Mouse (Mus musculus) neutrophil, adult 65 days (primary cell): ENCODE data around the gene Vmn1r4. TPM values are rescaled to one million over a fixed set of nuclear protein-coding genes. Genes with fewer than 3 reads are reported as not detected.

ENCODE experiments used
- total RNA-seq: library from RNA; stranded (reverse); gene quantifications from 2 replicates; pipeline ENCODE4 v1.2.4, GENCODE M21; 2023

The Vmn1r4 gene
- not detected in 2 replicates for total RNA-seq

GRCm38 (mm10) chr6:56923726-56924707, at the start of gene Vmn1r4, which contains the start of gene Nt5c3:
TSS of gene Vmn1r4 (plus strand) at chr6:56924015.
TSS of gene Nt5c3 (minus strand) at chr6:56923932.

GRCm38 (mm10) chr6:56969973-56970372, 46.2 kb downstream of the Vmn1r4 start, which contains the start of gene Vmn1r5:
TSS of gene Vmn1r5 (plus strand) at chr6:56970273.

GRCm38 (mm10) chr6:56996943-56997342, 73.1 kb downstream of the Vmn1r4 start, which contains the start of gene Vmn1r6:
TSS of gene Vmn1r6 (plus strand) at chr6:56997243.

Other genes with a start within 250 kb of the Vmn1r4 start
- 20.9 and 25.3 TPM in 2 replicates for gene Lsm5, start 219.3 kb upstream of the Vmn1r4 start, total RNA-seq
- gene Avl9, start 209.1 kb upstream of the Vmn1r4 start, total RNA-seq, result 58.4 and 78.3 TPM in 2 replicates
- 46.8 and 49.6 TPM in 2 replicates for gene Kbtbd2, start 126.2 kb upstream of the Vmn1r4 start, total RNA-seq
- 0.98 and 1.5 TPM in 2 replicates for gene Fkbp9, start 92.0 kb upstream of the Vmn1r4 start, total RNA-seq
- 32.1 and 33.8 TPM in 2 replicates for gene Nt5c3, start 83 bp upstream of the Vmn1r4 start, total RNA-seq
- gene Vmn1r5, start 46.3 kb downstream of the Vmn1r4 start, total RNA-seq, result not detected in 2 replicates
- gene Vmn1r6, start 73.2 kb downstream of the Vmn1r4 start, total RNA-seq, result not detected in 2 replicates
- gene Vmn1r7, start 101.3 kb downstream of the Vmn1r4 start, total RNA-seq, result not detected in 2 replicates
- gene Vmn1r8, start 108.3 kb downstream of the Vmn1r4 start, total RNA-seq, result not detected in 2 replicates
- not detected in 2 replicates for gene Vmn1r9, start 142.8 kb downstream of the Vmn1r4 start, total RNA-seq
- not detected in 2 replicates for gene Vmn1r10, start 185.4 kb downstream of the Vmn1r4 start, total RNA-seq
- not detected in 2 replicates for gene Vmn1r11, start 209.4 kb downstream of the Vmn1r4 start, total RNA-seq
- 0.14 and 0.16 TPM in 2 replicates for gene Vmn1r12, start 232.9 kb downstream of the Vmn1r4 start, total RNA-seq